Mouse (Mus musculus): ENCODE measurements around the gene Tiam1. TPM values are rescaled to one million over a fixed set of nuclear protein-coding genes. Genes with fewer than 3 reads are reported as not detected.
"Not testable (repeated sequence)": the region's sequence is repeated elsewhere in the genome, so short reads cannot be mapped to it uniquely, and the experiment has no call there.

The Tiam1 gene
- polyA plus RNA-seq, 1 experiment from 2014 or later = 51.8 TPM

GRCm38 (mm10) chr16:90085580-90085979, 58.0 kb downstream of the Tiam1 start:
- Histone ChIP-seq H3K4me1 (peaks cover 15% of the 10 kb centered on the region), H3K4me3 (no peak overlapping the region), H3K36me3 (no peaks in the 10 kb centered on the region), H3K9ac (no peak overlapping the region), H3K4me2 (no peak overlapping the region), H3K27me3 (no peaks in the 10 kb centered on the region), H3K9me3 (no peaks in the 10 kb centered on the region), H3K27ac (no peak overlapping the region)
- ATAC-seq (ENCODE audit: insufficient number of reproducible peaks, low FRiP score, low TSS enrichment, low read depth) = no peak
- WGBS = 76% methylated on average over 14 of the region's 14 CpGs

GRCm38 (mm10) chr16:90081125-90081524, 62.4 kb downstream of the Tiam1 start:
- Histone ChIP-seq H3K36me3 (no peaks in the 10 kb centered on the region), H3K9ac (no peak overlapping the region), H3K27me3 (no peaks in the 10 kb centered on the region), H3K9me3 (no peaks in the 10 kb centered on the region), H3K4me2 (no peak overlapping the region), H3K4me1 (peaks cover 13% of the 10 kb centered on the region), H3K4me3 (no peak overlapping the region), H3K27ac (no peak overlapping the region)
- 67% methylated on average over 1 of the region's 1 CpGs for WGBS
- ATAC-seq (ENCODE audit: insufficient number of reproducible peaks, low FRiP score, low TSS enrichment, low read depth) = no peak

- WGBS = 93% methylated on average over 11 of the region's 11 CpGs
- ATAC-seq (ENCODE audit: insufficient number of reproducible peaks, low FRiP score, low TSS enrichment, low read depth) = no peak
- Histone ChIP-seq H3K9ac (no peak overlapping the region), H3K9me3 (no peaks in the 10 kb centered on the region), H3K27me3 (no peaks in the 10 kb centered on the region), H3K36me3 (no peaks in the 10 kb centered on the region), H3K4me3 (no peak overlapping the region), H3K27ac (no peak overlapping the region), H3K4me1 (peaks cover 6% of the 10 kb centered on the region), H3K4me2 (no peak overlapping the region)
Observed at GRCm38 (mm10) chr16:90078806-90079381, 64.7 kb downstream of the Tiam1 start.

- Histone ChIP-seq H3K36me3 (no peaks in the 10 kb centered on the region), H3K4me1 (peaks cover 20% of the 10 kb centered on the region), H3K9me3 (no peaks in the 10 kb centered on the region), H3K9ac (no peak overlapping the region), H3K27me3 (no peaks in the 10 kb centered on the region), H3K4me2 (no peak overlapping the region), H3K4me3 (no peak overlapping the region), H3K27ac (no peak overlapping the region)
- WGBS = 56% methylated on average over 7 of the region's 7 CpGs
- no peak for ATAC-seq (ENCODE audit: insufficient number of reproducible peaks, low FRiP score, low TSS enrichment, low read depth)
Observed at GRCm38 (mm10) chr16:90073510-90073909, 70.1 kb downstream of the Tiam1 start.

GRCm38 (mm10) chr16:90072651-90073050, 70.9 kb downstream of the Tiam1 start:
- no peaks in the 10 kb centered on the region for H3K36me3 ChIP-seq
- peaks cover 20% of the 10 kb centered on the region for H3K4me1 ChIP-seq
- H3K4me3 ChIP-seq = no peak overlapping the region
- WGBS = 35% methylated on average over 15 of the region's 15 CpGs
- no peak overlapping the region for H3K27ac ChIP-seq
- H3K9ac ChIP-seq = no peak overlapping the region
- no peak overlapping the region for H3K4me2 ChIP-seq
- no peak for ATAC-seq (ENCODE audit: insufficient number of reproducible peaks, low FRiP score, low TSS enrichment, low read depth)
- no peaks in the 10 kb centered on the region for H3K27me3 ChIP-seq
- no peaks in the 10 kb centered on the region for H3K9me3 ChIP-seq

GRCm38 (mm10) chr16:90071125-90071524, 72.4 kb downstream of the Tiam1 start:
- H3K27me3 ChIP-seq; H3K9ac ChIP-seq; H3K4me2 ChIP-seq; H3K9me3 ChIP-seq; H3K36me3 ChIP-seq; H3K27ac ChIP-seq; ATAC-seq (ENCODE audit: insufficient number of reproducible peaks, low FRiP score, low TSS enrichment, low read depth); H3K4me3 ChIP-seq: not testable (repeated sequence)
- H3K4me1 ChIP-seq = peaks cover 20% of the 10 kb centered on the region

GRCm38 (mm10) chr16:90070104-90070503, 73.5 kb downstream of the Tiam1 start:
- Histone ChIP-seq H3K9me3 (no peaks in the 10 kb centered on the region), H3K27me3 (no peaks in the 10 kb centered on the region), H3K4me2 (no peak overlapping the region), H3K4me3 (no peak overlapping the region), H3K36me3 (no peaks in the 10 kb centered on the region), H3K4me1 (peaks cover 20% of the 10 kb centered on the region), H3K9ac (no peak overlapping the region), H3K27ac (0 out of 2 replicates have a peak overlapping the region, but pooled peaks have one; percentile 33)
- WGBS = 84% methylated on average over 11 of the region's 11 CpGs
- no peak for ATAC-seq (ENCODE audit: insufficient number of reproducible peaks, low FRiP score, low TSS enrichment, low read depth)

GRCm38 (mm10) chr16:90069197-90069596, 74.4 kb downstream of the Tiam1 start:
- Histone ChIP-seq H3K27me3 (no peaks in the 10 kb centered on the region), H3K9me3 (no peaks in the 10 kb centered on the region), H3K36me3 (0 out of 2 replicates have a peak, but pooled peaks cover 5% of the 10 kb centered on the region), H3K27ac (no peak overlapping the region), H3K9ac (no peak overlapping the region), H3K4me2 (no peak overlapping the region), H3K4me1 (peaks cover 20% of the 10 kb centered on the region), H3K4me3 (no peak overlapping the region)
- ATAC-seq (ENCODE audit: insufficient number of reproducible peaks, low FRiP score, low TSS enrichment, low read depth) = no peak
- 63% methylated on average over 8 of the region's 8 CpGs for WGBS

- Histone ChIP-seq H3K27me3 (no peaks in the 10 kb centered on the region), H3K9me3 (no peaks in the 10 kb centered on the region), H3K4me1 (no peaks in the 10 kb centered on the region), H3K9ac (no peak overlapping the region), H3K36me3 (peaks cover 5% of the 10 kb centered on the region; the same call in 1 of the 2 replicates), H3K27ac (no peak overlapping the region), H3K4me2 (no peak overlapping the region), H3K4me3 (no peak overlapping the region)
- 77% methylated on average over 14 of the region's 14 CpGs for WGBS
- peak; percentile 35; the same call in 1 of the 2 replicates for ATAC-seq (ENCODE audit: insufficient number of reproducible peaks, low FRiP score, low TSS enrichment, low read depth)
Observed at GRCm38 (mm10) chr16:90052905-90053519, 90.6 kb downstream of the Tiam1 start.

- no peak for ATAC-seq (ENCODE audit: insufficient number of reproducible peaks, low FRiP score, low TSS enrichment, low read depth)
- Histone ChIP-seq H3K36me3 (peaks cover 5% of the 10 kb centered on the region; the same call in 1 of the 2 replicates), H3K4me1 (no peaks in the 10 kb centered on the region), H3K4me3 (no peak overlapping the region), H3K9me3 (no peaks in the 10 kb centered on the region), H3K4me2 (no peak overlapping the region), H3K9ac (no peak overlapping the region), H3K27me3 (no peaks in the 10 kb centered on the region), H3K27ac (no peak overlapping the region)
- 76% methylated on average over 11 of the region's 11 CpGs for WGBS
Observed at GRCm38 (mm10) chr16:90052409-90052808, 91.2 kb downstream of the Tiam1 start.

- Histone ChIP-seq H3K27me3 (no peaks in the 10 kb centered on the region), H3K4me3 (no peak overlapping the region), H3K4me2 (no peak overlapping the region), H3K9me3 (no peaks in the 10 kb centered on the region), H3K36me3 (peaks cover 5% of the 10 kb centered on the region; the same call in 1 of the 2 replicates), H3K4me1 (no peaks in the 10 kb centered on the region; the same call in 1 of the 2 replicates), H3K9ac (no peak overlapping the region), H3K27ac (no peak overlapping the region)
- 91% methylated on average over 7 of the region's 7 CpGs for WGBS
- ATAC-seq (ENCODE audit: insufficient number of reproducible peaks, low FRiP score, low TSS enrichment, low read depth) = no peak
Observed at GRCm38 (mm10) chr16:90051051-90051450, 92.5 kb downstream of the Tiam1 start.

- Histone ChIP-seq H3K9me3 (no peaks in the 10 kb centered on the region), H3K27me3 (no peaks in the 10 kb centered on the region), H3K27ac (no peak overlapping the region), H3K4me1 (peaks cover 5% of the 10 kb centered on the region), H3K4me2 (no peak overlapping the region), H3K9ac (no peak overlapping the region), H3K4me3 (no peak overlapping the region), H3K36me3 (no peaks in the 10 kb centered on the region)
- 92% methylated on average over 6 of the region's 6 CpGs for WGBS
- no peak for ATAC-seq (ENCODE audit: insufficient number of reproducible peaks, low FRiP score, low TSS enrichment, low read depth)
Observed at GRCm38 (mm10) chr16:90047841-90048240, 95.7 kb downstream of the Tiam1 start.

Measured in limb, embryonic 15.5 days (tissue).